In the genomic region with DNA sequence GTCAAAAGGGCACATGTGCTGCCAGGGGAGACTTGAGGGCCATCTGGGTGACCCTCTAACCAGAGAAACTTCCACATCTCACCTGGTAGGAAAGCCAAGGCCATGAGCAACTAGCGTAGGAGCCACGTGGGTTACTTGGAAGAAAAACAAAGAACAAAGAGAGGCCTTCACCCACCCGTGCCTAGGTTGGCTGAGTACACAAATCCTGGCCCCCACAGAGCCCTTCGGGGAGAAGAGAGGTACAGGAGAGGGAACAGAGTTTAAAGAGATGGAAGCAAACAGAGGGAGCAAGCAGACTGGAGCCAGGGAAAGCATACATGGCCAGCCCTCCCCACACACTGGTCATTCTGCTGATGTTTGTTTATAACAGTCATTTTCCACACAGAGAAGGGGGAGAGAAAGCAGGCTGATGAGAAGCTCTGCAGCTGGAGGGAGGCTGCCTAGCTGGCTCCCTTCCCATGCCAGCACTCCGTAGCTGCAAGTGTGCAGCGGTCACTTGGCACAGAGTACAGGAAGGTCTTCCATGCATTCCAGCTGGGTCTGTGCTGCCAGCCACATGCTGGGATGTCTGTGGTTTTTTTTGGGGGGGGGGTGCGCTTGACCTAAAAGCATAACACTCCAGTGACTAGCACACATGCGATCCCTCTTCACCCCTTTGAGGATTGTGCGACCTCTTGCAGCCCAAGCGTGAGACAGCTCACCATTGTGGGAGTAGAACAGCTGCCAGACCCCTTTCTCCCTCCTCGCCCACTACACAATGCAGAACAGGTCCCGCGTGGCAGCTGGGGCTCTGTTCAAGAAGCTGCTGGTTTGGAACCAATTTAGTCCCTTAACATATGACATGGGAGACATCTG, we compare ENCODE assay signal across 8 mouse cellular contexts.
A peak's percentile ranks its signal among the peaks of the same experiment; 100 is the strongest.
DNase-seq lines count a peak whose midpoint lies in the region; ATAC-seq and TF ChIP-seq lines count a peak whose summit lies in the region.
"Had no signal": no experiment of that assay in that cellular context is flagged by ENCODE, and none has a peak within 500 bp of the region (broad histone marks: within the 10 kb centered on the region; RNA-seq: fewer than 3 reads in every experiment).

No protein-coding gene starts in this region.

- H3K4me3 ChIP-seq in MEL (ENCODE audit: control insufficient read depth in 1 of 2, insufficient read depth in 1 of 2, low read depth in 2 of 2, low read length in 2 of 2) = no peak overlapping the region
- H3K4me3 ChIP-seq in hindbrain, embryonic 15.5 days = no peak overlapping the region

- no peak for TF ChIP-seq EP300 in MEL (IDR thresholded peaks at IDR 0.05; ENCODE audit: low read depth in 1 of 2, low read length in 2 of 2)

- no peaks in the 10 kb centered on the region for H3K9me3 ChIP-seq in MEL (replicated peaks; ENCODE audit: insufficient read depth, low read length)
- no peaks in the 10 kb centered on the region for H3K9me3 ChIP-seq in hindbrain, embryonic 15.5 days

- TF ChIP-seq POLR2A in MEL (IDR thresholded peaks at IDR 0.05; ENCODE audit: control insufficient read depth in 1 of 2, insufficient read depth in 1 of 2, low read depth in 1 of 2, low read length in 2 of 2, poor library complexity in 1 of 2) = no peak

- TF ChIP-seq RAD21 in MEL (IDR thresholded peaks at IDR 0.05; ENCODE audit: low read depth, low read length) = no peak

- CTCF ChIA-PET in Patski (lab: Charles Lee) = interaction anchor here (1.7 to 2.3 kb wide), 2 partner anchors 12 to 37 kb away, joined by 5 to 7 read pairs; no protein-coding TSS in a partner anchor

- no peaks in the 10 kb centered on the region for H3K79me2 ChIP-seq in MEL (ENCODE audit: control insufficient read depth, insufficient read depth, low read length, poor library complexity)

- DNase-seq in MEL (ENCODE audit: low read depth, low spot score) (no peak), Patski (ENCODE audit: low read depth, low spot score) (peak; percentile 87)
- DNase-seq in lung, postnatal 4 days = peak; percentile 42 to 83
- DNase-seq in cerebellum, postnatal 36 days = no peak
- DNase-seq in right cerebral cortex, postnatal 10 days (ENCODE audit: low spot score in 2 of 2) = no peak
- no peak for DNase-seq in thymus, postnatal 14 days
- DNase-seq: layer of hippocampus, postnatal 36 days had no signal

- H3K9ac ChIP-seq in MEL (ENCODE audit: control insufficient read depth, low read depth, low read length, poor library complexity, severe bottlenecking) = peak overlapping the region; percentile 54
- no peak overlapping the region for H3K9ac ChIP-seq in hindbrain, embryonic 15.5 days

- peak overlapping the region; percentile 86 for H3K27ac ChIP-seq in MEL (ENCODE audit: control insufficient read depth, low read depth, low read length)
- H3K27ac ChIP-seq in hindbrain, embryonic 15.5 days (replicated peaks) = peak overlapping the region; percentile 28

- H3K27me3 ChIP-seq in MEL (ENCODE audit: control insufficient read depth in 1 of 2, insufficient read depth in 2 of 2, low read length in 2 of 2) = no peaks in the 10 kb centered on the region
- no peaks in the 10 kb centered on the region for H3K27me3 ChIP-seq in Patski
- H3K27me3 ChIP-seq in hindbrain, embryonic 15.5 days = no peaks in the 10 kb centered on the region

- peak; percentile 23 for ATAC-seq in Patski
- 0 out of 2 replicates have a peak, but pooled peaks have one; percentile 55 for ATAC-seq in hindbrain, embryonic 15.5 days (ENCODE audit: low FRiP score, low read depth)

- TF ChIP-seq CTCF in MEL (IDR thresholded peaks at IDR 0.05 in 2 of 3, conservative IDR thresholded peaks at IDR 0.05 in 1 of 3; ENCODE audit: control insufficient read depth in 1 of 3, insufficient read depth in 1 of 3, low read depth in 2 of 3, low read length in 3 of 3, poor library complexity in 1 of 3, severe bottlenecking in 1 of 3) (no peak), Patski (IDR thresholded peaks at IDR 0.05) (no peak)

- H3K4me2 ChIP-seq in hindbrain, embryonic 15.5 days = no peak overlapping the region

- H3K4me1 ChIP-seq in MEL (ENCODE audit: control insufficient read depth in 1 of 2, insufficient read depth in 2 of 2, low read length in 2 of 2) = peaks cover 12 to 20% of the 10 kb centered on the region in 2 experiments; a peak in 3 of 4 replicates
- H3K4me1 ChIP-seq in hindbrain, embryonic 15.5 days (replicated peaks) = peaks cover 45% of the 10 kb centered on the region

- WGBS in hindbrain, embryonic 15.5 days = 29% methylated on average over 13 of the region's 13 CpGs

- POLR2A ChIA-PET in Patski (lab: Charles Lee) = interaction anchor here (0.6 to 1.9 kb wide), 7 partner anchors 22 to 97 kb away, joined by 3 to 6 read pairs (median 3); no protein-coding TSS in a partner anchor

- peaks cover 0 to 13% of the 10 kb centered on the region in 2 experiments; a peak in 2 of 4 replicates for H3K36me3 ChIP-seq in MEL (ENCODE audit: control insufficient read depth in 1 of 2, insufficient read depth in 2 of 2, low read length in 2 of 2)
- no peaks in the 10 kb centered on the region for H3K36me3 ChIP-seq in hindbrain, embryonic 15.5 days

- in situ Hi-C loops in Patski (cut with MboI; ENCODE audit: low pct_unique_long_range_greater_than_20kb) = loop anchor here (5.0 kb wide), 2 partner anchors 52 to 82 kb away; no protein-coding TSS in a partner anchor

TF ChIP-seq in MEL, 35 proteins besides CTCF, POLR2A, EP300 and RAD21:
- no peak for TF ChIP-seq ELF1 (IDR thresholded peaks at IDR 0.05; ENCODE audit: low read depth, low read length)
- TF ChIP-seq E2F4 (IDR thresholded peaks at IDR 0.05; ENCODE audit: borderline replicate concordance, low read depth, low read length) = no peak
- no peak for TF ChIP-seq NELFE (IDR thresholded peaks at IDR 0.05; ENCODE audit: low read depth, low read length)
- TF ChIP-seq ZC3H11A (IDR thresholded peaks at IDR 0.05; ENCODE audit: low read depth, low read length) = no peak
- TF ChIP-seq GABPA (IDR thresholded peaks at IDR 0.05; ENCODE audit: low read depth, low read length) = no peak
- TF ChIP-seq CHD2 (IDR thresholded peaks at IDR 0.05; ENCODE audit: low read length) = no peak

Comparison
In these comparisons a context has a peak if more than half of its experiments do, and no peak if none do; other contexts are left out.
1. DNase-seq: peak in Patski (single experiment) and lung, postnatal 4 days (2 of 2); none in MEL (single experiment), cerebellum, postnatal 36 days (0 of 2), right cerebral cortex, postnatal 10 days (0 of 2) and thymus, postnatal 14 days (single experiment).